Mouse (Mus musculus) heart, postnatal 14 days (tissue): ENCODE data around the gene Hist1h4j. TPM values are rescaled to one million over a fixed set of nuclear protein-coding genes. Genes with fewer than 3 reads are reported as not detected.
"Not testable (repeated sequence)": the region's sequence is repeated elsewhere in the genome, so short reads cannot be mapped to it uniquely, and the experiment has no call there.

Experiments used
- DNase-seq, 2 experiments: peaks; one replicate each; pipeline ENCODE4 v3.0.0; 2021 to 2022
- intact Hi-C: fragments of 180-260 bp; cut with DNase I; formaldehyde crosslinking; loops from one replicate; pipeline ENCODE4 v1.15.1; 2025
- long read RNA-seq, 2 experiments: library from polyadenylated mRNA; stranded (forward); transcript quantifications; one replicate each; pipeline ENCODE4 v2.0.0; 2021
- total RNA-seq, 2 experiments: library from RNA; stranded (reverse); gene quantifications; 2 replicates each; pipeline ENCODE4 v1.2.3; 2021

Gene Hist1h4j
- total RNA-seq = 10 to 100 TPM; 13.0 to 25.4 TPM
- long read RNA-seq, experiment 1 = 0 reads
- long read RNA-seq, experiment 2 = 0 reads

DNA sequence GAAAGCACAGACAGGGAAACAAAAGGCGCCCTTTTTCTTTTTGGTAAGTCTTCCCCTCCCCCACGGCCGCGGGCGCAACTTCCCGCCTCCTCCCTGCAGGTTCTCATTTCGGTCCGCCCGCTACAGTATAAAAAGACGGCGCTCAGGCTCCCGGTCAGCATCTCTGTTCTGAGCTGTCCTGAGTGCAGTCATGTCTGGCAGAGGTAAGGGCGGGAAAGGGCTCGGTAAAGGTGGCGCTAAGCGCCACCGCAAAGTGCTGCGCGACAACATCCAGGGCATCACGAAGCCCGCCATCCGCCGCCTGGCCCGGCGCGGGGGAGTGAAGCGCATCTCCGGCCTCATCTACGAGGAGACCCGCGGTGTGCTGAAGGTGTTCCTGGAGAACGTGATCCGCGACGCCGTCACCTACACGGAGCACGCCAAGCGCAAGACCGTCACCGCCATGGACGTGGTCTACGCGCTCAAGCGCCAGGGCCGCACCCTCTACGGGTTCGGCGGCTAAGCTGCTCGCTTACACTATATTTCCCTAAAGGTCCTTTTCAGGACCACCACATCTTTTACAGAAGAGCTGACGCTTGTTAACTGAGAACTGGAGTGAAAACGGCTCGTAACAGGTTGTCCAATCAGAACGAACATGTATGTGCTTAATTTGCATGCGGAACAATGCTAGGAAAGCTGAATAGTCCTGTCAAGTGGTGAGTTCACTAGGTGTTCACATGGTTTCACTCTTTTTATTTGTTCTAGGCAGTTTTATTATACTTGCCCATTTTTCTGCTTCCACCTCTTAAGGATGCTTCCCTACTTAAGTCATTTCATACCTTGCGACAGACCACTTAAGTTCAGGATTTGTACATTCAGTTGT, at the start of gene Hist1h4j:
Hist1h4j (plus strand) TSS at position 159 of the 862 bp plus-strand sequence.
- peak; percentile 66 to 76 for DNase-seq
- intact Hi-C loops = loop anchor here (1.0 to 5.0 kb wide), 3 partner anchors 15 to 1887 kb away; partner anchors contain the start of genes Hist1h1e, Hist1h2be and Hist1h4k

DNA sequence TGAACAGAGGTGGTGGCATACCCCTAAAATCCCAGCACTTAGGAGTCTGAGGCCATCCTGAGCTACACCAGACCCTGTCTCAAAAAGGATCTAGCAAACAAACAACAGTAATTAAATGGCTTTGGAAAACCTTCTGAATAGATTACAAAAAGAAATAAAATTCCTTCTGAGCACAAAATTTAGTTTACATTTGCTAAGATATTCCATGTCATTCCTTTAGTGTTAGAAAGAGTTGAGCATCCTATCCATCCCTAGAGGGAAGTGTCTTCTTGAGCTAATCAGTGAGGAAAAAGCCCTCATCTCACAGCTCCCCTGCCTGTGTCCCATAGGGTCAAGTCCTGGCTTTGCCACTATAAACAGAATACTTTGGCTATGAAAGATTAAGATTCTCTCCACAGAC, 37.1 kb upstream of the Hist1h4j start, which contains the start of gene Olfr1359:
Olfr1359 (plus strand) TSS at position 301 of the 400 bp plus-strand sequence.
- intact Hi-C loops = no loop called here
- no peak for DNase-seq

GRCm38 (mm10) chr13:21706669-21707068, 28.2 kb upstream of the Hist1h4j start:
- intact Hi-C loops = no loop called here

GRCm38 (mm10) chr13:21710031-21710711, 24.7 kb upstream of the Hist1h4j start:
- intact Hi-C loops = loop anchor here (2.0 to 10.0 kb wide), 8 partner anchors 71 to 1815 kb away; partner anchors contain the start of genes Hist1h1b and Zscan12
- peak; percentile 88 to 93 for DNase-seq

More at GRCm38 (mm10) chr13:21706669-21707068, 28.2 kb upstream of the Hist1h4j start:
- DNase-seq = no peak

DNA sequence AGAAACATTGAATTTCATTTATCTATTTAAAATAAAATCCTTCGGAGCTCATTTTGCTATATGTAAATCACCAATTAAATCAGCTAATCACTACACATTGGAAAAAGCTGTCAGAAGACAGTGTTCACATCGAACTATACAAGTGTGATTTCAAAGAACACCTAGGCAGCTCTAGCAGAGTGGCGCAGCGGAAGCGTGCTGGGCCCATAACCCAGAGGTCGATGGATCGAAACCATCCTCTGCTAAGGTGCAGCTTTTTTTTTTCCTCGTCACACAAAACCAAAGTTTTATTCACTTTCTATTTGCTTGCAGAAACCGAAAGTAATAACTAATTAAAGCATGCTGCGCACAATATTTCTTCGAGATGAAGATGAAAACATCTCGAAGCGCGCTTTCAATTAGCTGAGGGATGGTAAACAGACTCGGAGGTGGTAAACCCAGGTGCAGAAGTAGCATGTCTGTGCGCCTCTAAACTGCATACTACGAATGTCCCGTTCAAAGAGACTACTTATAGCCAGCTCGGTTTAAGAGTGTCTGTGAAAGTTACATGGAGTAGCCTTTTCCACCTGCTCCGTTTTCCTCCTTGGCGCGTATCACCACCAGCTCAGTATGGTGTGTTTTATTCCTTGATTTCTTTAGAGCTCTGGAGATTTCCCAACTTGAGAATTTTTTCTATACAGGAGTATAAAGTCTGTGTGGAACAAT, 23.9 kb upstream of the Hist1h4j start:
- intact Hi-C loops = loop anchor here (2.0 to 10.0 kb wide), 8 partner anchors 70 to 1814 kb away; partner anchors contain the start of genes Hist1h1b and Zscan12
- DNase-seq = peak; percentile 76 to 83

- DNase-seq = no peak
- intact Hi-C loops = loop anchor here (2.0 to 10.0 kb wide), 8 partner anchors 69 to 1813 kb away; partner anchors contain the start of genes Hist1h1b and Zscan12
These were observed 23.2 kb upstream of the Hist1h4j start for GRCm38 (mm10) chr13:21711698-21712097.

DNA sequence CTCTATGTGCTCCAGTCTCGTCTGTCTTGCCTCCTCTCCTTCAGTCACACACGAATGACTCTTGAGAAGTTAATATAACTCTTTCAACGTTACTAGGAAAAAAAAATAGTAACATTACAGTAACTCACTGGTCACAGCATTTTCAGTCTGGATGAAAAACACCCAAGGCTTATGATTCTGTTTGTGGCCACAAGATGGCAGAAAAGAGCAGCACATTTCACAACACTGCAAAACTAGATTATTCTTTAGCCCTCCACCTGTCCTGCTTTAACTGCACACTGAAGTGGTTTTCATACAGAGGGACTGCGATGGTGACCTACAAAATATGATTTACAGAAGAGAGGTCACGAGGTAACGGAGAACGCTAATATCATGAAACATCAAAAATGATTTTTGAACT, 20.1 kb upstream of the Hist1h4j start:
- peak; percentile 56 to 70 for DNase-seq
- intact Hi-C loops = loop anchor here (1.0 to 10.0 kb wide), 8 partner anchors 20 to 1810 kb away; partner anchors contain the start of gene Zscan12

GRCm38 (mm10) chr13:21715131-21715863, 19.6 kb upstream of the Hist1h4j start:
- intact Hi-C loops = loop anchor here (1.0 to 10.0 kb wide), 4 partner anchors 19 to 1810 kb away; no protein-coding TSS in a partner anchor
- no peak for DNase-seq

DNA sequence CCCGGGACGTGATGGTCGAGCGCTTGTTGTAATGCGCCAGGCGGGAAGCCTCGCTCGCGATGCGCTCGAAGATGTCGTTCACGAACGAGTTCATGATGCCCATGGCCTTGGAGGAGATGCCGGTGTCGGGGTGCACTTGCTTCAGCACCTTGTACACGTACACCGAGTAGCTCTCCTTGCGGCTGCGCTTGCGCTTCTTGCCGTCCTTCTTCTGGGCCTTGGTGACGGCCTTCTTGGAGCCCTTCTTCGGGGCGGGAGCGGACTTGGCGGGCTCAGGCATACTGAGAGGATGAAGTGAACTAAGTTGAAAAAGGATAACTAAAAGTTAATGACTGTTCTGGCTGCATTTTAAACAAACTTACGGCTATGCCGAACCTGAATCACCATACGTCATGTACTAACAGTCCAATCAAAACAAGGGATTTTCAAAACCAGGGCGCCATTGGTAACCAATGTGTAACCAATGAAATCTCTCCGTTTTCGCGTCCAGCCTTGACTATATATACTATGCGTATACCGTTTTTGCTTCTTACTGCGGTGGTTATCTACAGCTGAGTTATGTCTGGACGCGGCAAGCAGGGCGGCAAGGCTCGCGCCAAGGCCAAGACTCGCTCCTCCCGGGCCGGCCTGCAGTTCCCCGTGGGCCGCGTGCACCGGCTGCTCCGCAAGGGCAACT, 18.9 kb upstream of the Hist1h4j start, which contains the start of the genes Hist1h2bl and Hist1h2ai:
Hist1h2bl (minus strand) TSS at position 280 of the 676 bp plus-strand sequence.
Hist1h2ai (plus strand) TSS at position 559 of the 676 bp plus-strand sequence.
- intact Hi-C loops = loop anchor here (1.0 to 10.0 kb wide), 4 partner anchors 18 to 1809 kb away; no protein-coding TSS in a partner anchor
- peak; percentile 58 to 74 for DNase-seq

DNA sequence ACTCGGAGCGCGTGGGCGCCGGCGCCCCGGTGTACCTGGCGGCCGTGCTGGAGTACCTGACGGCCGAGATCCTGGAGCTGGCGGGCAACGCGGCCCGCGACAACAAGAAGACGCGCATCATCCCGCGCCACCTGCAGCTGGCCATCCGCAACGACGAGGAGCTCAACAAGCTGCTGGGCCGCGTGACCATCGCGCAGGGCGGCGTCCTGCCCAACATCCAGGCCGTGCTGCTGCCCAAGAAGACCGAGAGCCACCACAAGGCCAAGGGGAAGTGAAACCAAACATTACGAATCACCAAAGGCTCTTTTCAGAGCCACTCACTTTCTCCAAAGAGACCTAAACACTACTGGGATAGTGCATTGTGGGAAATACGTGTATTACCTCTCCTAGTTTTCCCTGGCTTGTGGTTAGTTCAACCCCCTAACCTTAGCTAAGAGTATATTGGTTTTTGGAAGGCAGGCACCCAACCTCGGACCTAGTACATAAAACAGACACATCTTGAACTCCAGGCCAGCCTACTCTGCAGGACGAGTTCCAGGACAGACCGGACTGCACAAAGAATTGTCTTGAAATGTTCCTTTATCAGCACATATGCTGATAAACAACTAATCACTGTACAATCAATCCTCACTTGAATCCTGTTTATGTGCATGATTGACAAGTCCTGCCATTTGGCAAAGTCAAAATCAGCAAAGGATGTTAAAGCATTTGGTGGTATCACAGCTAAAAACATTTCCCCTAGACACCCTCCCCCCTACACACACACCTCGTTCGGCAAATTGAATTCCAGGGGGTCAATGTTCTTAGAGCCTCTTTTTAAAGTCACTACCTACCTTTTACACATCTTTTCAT, 18.1 kb upstream of the Hist1h4j start:
- intact Hi-C loops = loop anchor here (10.0 kb wide), 3 partner anchors 218 to 1808 kb away; no protein-coding TSS in a partner anchor

DNA sequence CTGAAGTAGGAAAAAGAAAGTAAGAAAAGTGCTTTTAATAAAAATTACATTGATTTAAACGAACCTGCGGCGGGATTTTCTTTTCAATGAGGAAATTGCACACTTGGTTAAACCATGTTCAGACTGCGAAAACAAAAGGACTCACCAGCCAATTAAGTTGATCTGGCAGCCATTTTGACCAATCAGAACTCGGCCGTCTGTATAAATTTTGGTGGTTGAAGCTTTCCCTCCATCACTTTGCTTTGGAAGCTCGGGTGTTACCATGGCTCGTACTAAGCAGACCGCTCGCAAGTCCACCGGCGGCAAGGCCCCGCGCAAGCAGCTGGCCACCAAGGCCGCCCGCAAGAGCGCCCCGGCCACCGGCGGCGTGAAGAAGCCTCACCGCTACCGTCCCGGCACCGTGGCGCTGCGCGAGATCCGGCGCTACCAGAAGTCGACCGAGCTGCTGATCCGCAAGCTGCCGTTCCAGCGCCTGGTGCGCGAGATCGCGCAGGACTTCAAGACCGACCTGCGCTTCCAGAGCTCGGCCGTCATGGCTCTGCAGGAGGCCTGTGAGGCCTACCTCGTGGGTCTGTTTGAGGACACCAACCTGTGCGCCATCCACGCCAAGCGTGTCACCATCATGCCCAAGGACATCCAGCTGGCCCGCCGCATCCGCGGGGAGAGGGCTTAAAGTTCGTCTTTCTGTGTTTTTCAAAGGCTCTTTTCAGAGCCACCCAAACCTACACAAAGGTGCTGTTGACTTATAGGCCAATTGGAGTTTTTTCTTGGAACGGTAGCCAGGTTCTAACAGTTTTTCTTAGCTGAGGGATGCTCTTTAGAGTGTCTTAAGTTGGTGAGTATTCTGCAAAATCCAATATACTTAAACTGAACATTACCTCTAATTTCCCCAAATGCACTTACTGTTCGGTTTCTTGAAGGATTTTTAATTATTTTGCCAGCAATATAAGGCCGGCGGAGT, 17.2 kb upstream of the Hist1h4j start, which contains the start of gene Hist1h3h:
Hist1h3h (plus strand) TSS at position 263 of the 961 bp plus-strand sequence.
- intact Hi-C loops = loop anchor here (10.0 kb wide), 3 partner anchors 217 to 1807 kb away; no protein-coding TSS in a partner anchor
- DNase-seq = peak; percentile 68 to 77

More for the DNA sequence above, 18.1 kb upstream of the Hist1h4j start:
- DNase-seq = not testable (repeated sequence)

- intact Hi-C loops = loop anchor here (10.0 kb wide), 3 partner anchors 216 to 1806 kb away; no protein-coding TSS in a partner anchor
- DNase-seq = no peak
These were observed 16.3 kb upstream of the Hist1h4j start for GRCm38 (mm10) chr13:21718381-21719080.

DNA sequence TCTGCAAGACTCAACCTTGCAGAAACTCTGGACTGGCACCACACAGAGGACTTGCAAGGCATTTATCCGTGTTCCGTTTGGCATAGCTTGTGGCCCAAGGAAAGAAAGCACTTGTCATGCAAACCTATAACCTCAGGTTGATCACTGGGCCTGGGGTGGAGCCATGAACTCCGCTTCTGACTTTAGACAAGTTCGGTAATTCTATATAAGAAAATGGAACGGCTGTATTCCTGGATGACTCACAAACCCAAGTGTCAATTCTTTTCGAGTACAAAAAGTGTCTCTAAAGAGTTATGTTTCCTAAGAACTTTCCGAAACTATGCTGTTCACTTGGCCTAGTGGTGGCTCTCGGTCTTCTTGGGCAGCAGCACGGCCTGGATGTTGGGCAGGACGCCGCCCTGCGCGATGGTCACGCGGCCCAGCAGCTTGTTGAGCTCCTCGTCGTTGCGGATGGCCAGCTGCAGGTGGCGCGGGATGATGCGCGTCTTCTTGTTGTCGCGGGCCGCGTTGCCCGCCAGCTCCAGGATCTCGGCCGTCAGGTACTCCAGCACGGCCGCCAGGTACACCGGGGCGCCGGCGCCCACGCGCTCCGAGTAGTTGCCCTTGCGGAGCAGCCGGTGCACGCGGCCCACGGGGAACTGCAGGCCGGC, 13.6 kb upstream of the Hist1h4j start:
- DNase-seq, intact Hi-C loops: not testable (repeated sequence)

DNA sequence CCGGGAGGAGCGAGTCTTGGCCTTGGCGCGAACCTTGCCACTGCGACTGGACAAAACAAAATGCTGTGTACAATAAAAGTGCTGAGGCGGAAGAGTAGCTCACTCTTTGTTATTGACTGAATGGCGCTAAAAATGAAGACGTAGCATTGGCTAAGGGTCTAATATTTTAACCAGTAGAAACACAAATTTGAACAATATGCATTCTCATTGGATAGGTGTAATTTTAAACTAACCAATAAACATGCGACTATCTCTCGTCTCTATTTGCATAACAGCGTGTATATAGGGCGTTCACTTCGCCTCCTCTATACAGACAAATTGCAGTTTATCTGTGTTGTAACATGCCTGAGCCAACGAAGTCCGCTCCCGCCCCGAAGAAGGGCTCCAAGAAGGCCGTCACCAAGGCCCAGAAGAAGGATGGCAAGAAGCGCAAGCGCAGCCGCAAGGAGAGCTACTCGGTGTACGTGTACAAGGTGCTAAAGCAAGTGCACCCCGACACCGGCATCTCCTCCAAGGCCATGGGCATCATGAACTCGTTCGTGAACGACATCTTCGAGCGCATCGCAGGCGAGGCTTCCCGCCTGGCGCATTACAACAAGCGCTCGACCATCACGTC, 13.0 kb upstream of the Hist1h4j start, which contains the start of gene Hist1h2bm:
Hist1h2bm (plus strand) TSS at position 288 of the 616 bp plus-strand sequence.
- intact Hi-C loops = not testable (repeated sequence)

More for the DNA sequence above, 13.0 kb upstream of the Hist1h4j start, which contains the start of gene Hist1h2bm:
- DNase-seq = peak; percentile 40 to 43
